Mouse (Mus musculus): ENCODE measurements around the gene Olfr424. TPM values are rescaled to one million over a fixed set of nuclear protein-coding genes. Genes with fewer than 3 reads are reported as not detected.

Olfr424 gene
- total RNA-seq, 2 experiments from 2014 or later, result not detected

Other genes with a start within 250 kb of the Olfr424 start
- 11.9 and 20.0 TPM in 2 replicates for gene Ifi211, start 218.5 kb upstream of the Olfr424 start, total RNA-seq (2015; ENCODE audit: low replicate concordance)
- 9.3 and 13.3 TPM in 2 replicates for gene Ifi211, start 218.5 kb upstream of the Olfr424 start, total RNA-seq (2017; ENCODE audit: low replicate concordance)
- gene Mndal, start 189.0 kb upstream of the Olfr424 start, total RNA-seq (2015; ENCODE audit: low replicate concordance), result 35.4 and 38.7 TPM in 2 replicates
- 15.5 and 18.5 TPM in 2 replicates for gene Mndal, start 189.0 kb upstream of the Olfr424 start, total RNA-seq (2017; ENCODE audit: low replicate concordance)
- gene Ifi203, start 188.8 kb upstream of the Olfr424 start, total RNA-seq (2015; ENCODE audit: low replicate concordance), result 23.4 and 29.9 TPM in 2 replicates
- 6.6 and 13.8 TPM in 2 replicates for gene Ifi203, start 188.8 kb upstream of the Olfr424 start, total RNA-seq (2017; ENCODE audit: low replicate concordance)
- not detected in 2 replicates for gene Ifi202b, start 148.8 kb upstream of the Olfr424 start, total RNA-seq (2015; ENCODE audit: low replicate concordance)
- not detected in 2 replicates for gene Ifi202b, start 148.8 kb upstream of the Olfr424 start, total RNA-seq (2017; ENCODE audit: low replicate concordance)
- 2.3 and 3.3 TPM in 2 replicates for gene Ifi205, start 99.7 kb upstream of the Olfr424 start, total RNA-seq (2015; ENCODE audit: low replicate concordance)
- gene Ifi205, start 99.7 kb upstream of the Olfr424 start, total RNA-seq (2017; ENCODE audit: low replicate concordance), result 0.85 TPM in 1 of 2 replicates, not detected in the other
- gene Olfr433, start 90.8 kb upstream of the Olfr424 start, total RNA-seq (2015; ENCODE audit: low replicate concordance), result not detected in 2 replicates
- gene Olfr433, start 90.8 kb upstream of the Olfr424 start, total RNA-seq (2017; ENCODE audit: low replicate concordance), result not detected in 2 replicates
- gene Olfr432, start 82.3 kb upstream of the Olfr424 start, total RNA-seq (2015; ENCODE audit: low replicate concordance), result not detected in 2 replicates
- gene Olfr432, start 82.3 kb upstream of the Olfr424 start, total RNA-seq (2017; ENCODE audit: low replicate concordance), result not detected in 2 replicates
- not detected in 2 replicates for gene Olfr430, start 64.9 kb upstream of the Olfr424 start, total RNA-seq (2015; ENCODE audit: low replicate concordance)
- gene Olfr430, start 64.9 kb upstream of the Olfr424 start, total RNA-seq (2017; ENCODE audit: low replicate concordance), result 0.42 TPM in 1 of 2 replicates, not detected in the other
- gene Olfr429, start 47.2 kb upstream of the Olfr424 start, total RNA-seq (2015; ENCODE audit: low replicate concordance), result not detected in 2 replicates
- gene Olfr429, start 47.2 kb upstream of the Olfr424 start, total RNA-seq (2017; ENCODE audit: low replicate concordance), result not detected in 2 replicates
- gene Olfr427, start 34.6 kb upstream of the Olfr424 start, total RNA-seq (2015; ENCODE audit: low replicate concordance), result not detected in 2 replicates
- gene Olfr427, start 34.6 kb upstream of the Olfr424 start, total RNA-seq (2017; ENCODE audit: low replicate concordance), result not detected in 2 replicates
- gene Olfr231, start 10.4 kb upstream of the Olfr424 start, total RNA-seq (2015; ENCODE audit: low replicate concordance), result 2.1 TPM in 1 of 2 replicates, not detected in the other
- gene Olfr231, start 10.4 kb upstream of the Olfr424 start, total RNA-seq (2017; ENCODE audit: low replicate concordance), result not detected in 2 replicates
- 0.38 TPM in 1 of 2 replicates, not detected in the other for gene Olfr420, start 24.1 kb downstream of the Olfr424 start, total RNA-seq (2015; ENCODE audit: low replicate concordance)
- gene Olfr420, start 24.1 kb downstream of the Olfr424 start, total RNA-seq (2017; ENCODE audit: low replicate concordance), result 1.8 and 2.0 TPM in 2 replicates
- 279 and 284 TPM in 2 replicates for gene Spta1, start 41.3 kb downstream of the Olfr424 start, total RNA-seq (2015; ENCODE audit: low replicate concordance)
- 931 and 1,200 TPM in 2 replicates for gene Spta1, start 41.3 kb downstream of the Olfr424 start, total RNA-seq (2017; ENCODE audit: low replicate concordance)
- not detected in 2 replicates for gene Olfr419, start 120.5 kb downstream of the Olfr424 start, total RNA-seq (2015; ENCODE audit: low replicate concordance)
- gene Olfr419, start 120.5 kb downstream of the Olfr424 start, total RNA-seq (2017; ENCODE audit: low replicate concordance), result 2.9 TPM in 1 of 2 replicates, not detected in the other
- not detected in 2 replicates for gene Mptx1, start 199.0 kb downstream of the Olfr424 start, total RNA-seq (2015; ENCODE audit: low replicate concordance)
- not detected in 2 replicates for gene Mptx1, start 199.0 kb downstream of the Olfr424 start, total RNA-seq (2017; ENCODE audit: low replicate concordance)
- 0.42 TPM in 1 of 2 replicates, not detected in the other for gene Olfr417, start 233.6 kb downstream of the Olfr424 start, total RNA-seq (2015; ENCODE audit: low replicate concordance)
- 0.17 TPM in 1 of 2 replicates, not detected in the other for gene Olfr417, start 233.6 kb downstream of the Olfr424 start, total RNA-seq (2017; ENCODE audit: low replicate concordance)

Measured in erythroblast, adult 5-6 weeks (primary cell).